Mouse (Mus musculus): ENCODE data around the gene Lin7a. TPM values are rescaled to one million over a fixed set of nuclear protein-coding genes. Genes with fewer than 3 reads are reported as not detected.

The Lin7a gene
- total and polyA plus RNA-seq, 3 experiments: not detected

- Histone ChIP-seq H3K4me3 (ENCODE audit: low read depth, low read length) (no peak overlapping the region), H3K27me3 (ENCODE audit: insufficient read depth, low read length) (no peaks in the 10 kb centered on the region), H3K9me3 (replicated peaks) (peaks cover 3% of the 10 kb centered on the region), H3K36me3 (replicated peaks) (no peaks in the 10 kb centered on the region), H3K4me1 (ENCODE audit: insufficient read depth, low read depth, low read length) (no peaks in the 10 kb centered on the region)
- ATAC-seq (ENCODE audit: extremely low read depth, insufficient number of reproducible peaks, low FRiP score, poor library complexity, severe bottlenecking): no peak
- no peak for TF ChIP-seq POLR2AphosphoS5 (IDR thresholded peaks at IDR 0.05; ENCODE audit: insufficient replicate concordance, low read depth, low read length)
- DNase-seq (ENCODE audit: low spot score): no peak
These were observed 46.1 kb upstream of the Lin7a start for GRCm38 (mm10) chr10:107225331-107225835.

- no peak for ATAC-seq (ENCODE audit: extremely low read depth, insufficient number of reproducible peaks, low FRiP score, poor library complexity, severe bottlenecking)
- Histone ChIP-seq H3K9me3 (replicated peaks) (peaks cover 3% of the 10 kb centered on the region; the same call in 1 of the 2 replicates), H3K4me3 (ENCODE audit: low read depth, low read length) (no peak overlapping the region), H3K4me1 (ENCODE audit: insufficient read depth, low read depth, low read length) (no peaks in the 10 kb centered on the region), H3K27me3 (ENCODE audit: insufficient read depth, low read length) (no peaks in the 10 kb centered on the region), H3K36me3 (replicated peaks) (no peaks in the 10 kb centered on the region)
- TF ChIP-seq POLR2AphosphoS5 (IDR thresholded peaks at IDR 0.05; ENCODE audit: insufficient replicate concordance, low read depth, low read length) (no peak), GATA1 (IDR thresholded peaks at IDR 0.05; ENCODE audit: borderline replicate concordance, low read length) (no peak), TAL1 (conservative IDR thresholded peaks at IDR 0.05; ENCODE audit: low read depth, low read length) (no peak), GATA2 (IDR thresholded peaks at IDR 0.05; ENCODE audit: borderline replicate concordance, low read depth, low read length) (no peak), CTCF (IDR thresholded peaks at IDR 0.05; ENCODE audit: low read depth, low read length) (no peak)
- DNase-seq (ENCODE audit: low spot score): no peak
These were observed 45.6 kb upstream of the Lin7a start for GRCm38 (mm10) chr10:107225871-107226270.

DNA sequence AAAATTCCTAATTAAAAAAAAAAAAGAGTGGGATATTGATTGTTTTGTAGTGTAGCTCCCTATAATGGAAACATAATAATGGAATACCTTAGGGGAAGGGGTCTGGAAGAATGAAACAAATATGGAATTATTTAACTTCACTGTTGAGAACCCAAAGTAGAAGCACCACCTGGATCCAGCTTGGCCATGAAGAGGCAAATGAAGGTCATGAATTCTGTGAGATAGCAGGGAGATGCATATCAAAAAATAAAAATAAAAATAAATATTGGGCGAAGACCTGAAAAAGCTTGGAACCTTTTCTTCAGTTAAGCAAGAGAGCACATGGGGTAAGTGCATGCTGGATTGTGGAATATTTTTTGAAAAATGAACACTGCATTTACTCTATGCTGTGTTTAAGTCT, 43.6 kb upstream of the Lin7a start:
- no peaks in the 10 kb centered on the region for H3K27me3 ChIP-seq (ENCODE audit: insufficient read depth, low read length)
- no peaks in the 10 kb centered on the region for H3K4me1 ChIP-seq (ENCODE audit: insufficient read depth, low read depth, low read length)
- DNase-seq (ENCODE audit: low spot score) (no peak), ATAC-seq (ENCODE audit: extremely low read depth, insufficient number of reproducible peaks, low FRiP score, poor library complexity, severe bottlenecking) (no peak)
- H3K9me3 ChIP-seq (replicated peaks): peaks cover 3% of the 10 kb centered on the region; the same call in 1 of the 2 replicates
- H3K36me3 ChIP-seq (replicated peaks): no peaks in the 10 kb centered on the region
- H3K4me3 ChIP-seq (ENCODE audit: low read depth, low read length): no peak overlapping the region
- TF ChIP-seq GATA1 (IDR thresholded peaks at IDR 0.05; ENCODE audit: borderline replicate concordance, low read length) (no peak), POLR2AphosphoS5 (IDR thresholded peaks at IDR 0.05; ENCODE audit: insufficient replicate concordance, low read depth, low read length) (no peak), GATA2 (IDR thresholded peaks at IDR 0.05; ENCODE audit: borderline replicate concordance, low read depth, low read length) (no peak), TAL1 (conservative IDR thresholded peaks at IDR 0.05; ENCODE audit: low read depth, low read length) (no peak), CTCF (IDR thresholded peaks at IDR 0.05; ENCODE audit: low read depth, low read length) (no peak)

- H3K36me3 ChIP-seq (replicated peaks): no peaks in the 10 kb centered on the region
- no peak for DNase-seq (ENCODE audit: low spot score)
- TF ChIP-seq TAL1 (conservative IDR thresholded peaks at IDR 0.05; ENCODE audit: low read depth, low read length): no peak
- no peak for TF ChIP-seq CTCF (IDR thresholded peaks at IDR 0.05; ENCODE audit: low read depth, low read length)
- no peak for TF ChIP-seq GATA2 (IDR thresholded peaks at IDR 0.05; ENCODE audit: borderline replicate concordance, low read depth, low read length)
- TF ChIP-seq POLR2AphosphoS5 (IDR thresholded peaks at IDR 0.05; ENCODE audit: insufficient replicate concordance, low read depth, low read length): no peak
- TF ChIP-seq GATA1 (IDR thresholded peaks at IDR 0.05; ENCODE audit: borderline replicate concordance, low read length): no peak
- H3K27me3 ChIP-seq (ENCODE audit: insufficient read depth, low read length): no peaks in the 10 kb centered on the region
- H3K4me1 ChIP-seq (ENCODE audit: insufficient read depth, low read depth, low read length): no peaks in the 10 kb centered on the region
- peaks cover 3% of the 10 kb centered on the region; the same call in 1 of the 2 replicates for H3K9me3 ChIP-seq (replicated peaks)
- H3K4me3 ChIP-seq (ENCODE audit: low read depth, low read length): no peak overlapping the region
- no peak for ATAC-seq (ENCODE audit: extremely low read depth, insufficient number of reproducible peaks, low FRiP score, poor library complexity, severe bottlenecking)
These were observed 42.7 kb upstream of the Lin7a start for GRCm38 (mm10) chr10:107228776-107229175.

GRCm38 (mm10) chr10:107229416-107229815, 42.1 kb upstream of the Lin7a start:
- no peak for ATAC-seq (ENCODE audit: extremely low read depth, insufficient number of reproducible peaks, low FRiP score, poor library complexity, severe bottlenecking)
- Histone ChIP-seq H3K27me3 (ENCODE audit: insufficient read depth, low read length) (no peaks in the 10 kb centered on the region), H3K36me3 (replicated peaks) (no peaks in the 10 kb centered on the region), H3K4me1 (ENCODE audit: insufficient read depth, low read depth, low read length) (no peaks in the 10 kb centered on the region), H3K4me3 (ENCODE audit: low read depth, low read length) (no peak overlapping the region), H3K9me3 (replicated peaks) (peaks cover 5% of the 10 kb centered on the region; the same call in 1 of the 2 replicates)
- TF ChIP-seq GATA1 (IDR thresholded peaks at IDR 0.05; ENCODE audit: borderline replicate concordance, low read length): no peak
- no peak for TF ChIP-seq TAL1 (conservative IDR thresholded peaks at IDR 0.05; ENCODE audit: low read depth, low read length)
- TF ChIP-seq CTCF (IDR thresholded peaks at IDR 0.05; ENCODE audit: low read depth, low read length): no peak
- TF ChIP-seq GATA2 (IDR thresholded peaks at IDR 0.05; ENCODE audit: borderline replicate concordance, low read depth, low read length): no peak
- TF ChIP-seq POLR2AphosphoS5 (IDR thresholded peaks at IDR 0.05; ENCODE audit: insufficient replicate concordance, low read depth, low read length): no peak
- DNase-seq (ENCODE audit: low spot score): no peak

- H3K4me3 ChIP-seq (ENCODE audit: low read depth, low read length): no peak overlapping the region
- peaks cover 2% of the 10 kb centered on the region; the same call in 1 of the 2 replicates for H3K9me3 ChIP-seq (replicated peaks)
- no peak for TF ChIP-seq CTCF (IDR thresholded peaks at IDR 0.05; ENCODE audit: low read depth, low read length)
- no peak for TF ChIP-seq GATA1 (IDR thresholded peaks at IDR 0.05; ENCODE audit: borderline replicate concordance, low read length)
- no peak for TF ChIP-seq TAL1 (conservative IDR thresholded peaks at IDR 0.05; ENCODE audit: low read depth, low read length)
- TF ChIP-seq GATA2 (IDR thresholded peaks at IDR 0.05; ENCODE audit: borderline replicate concordance, low read depth, low read length): no peak
- TF ChIP-seq POLR2AphosphoS5 (IDR thresholded peaks at IDR 0.05; ENCODE audit: insufficient replicate concordance, low read depth, low read length): no peak
- ATAC-seq (ENCODE audit: extremely low read depth, insufficient number of reproducible peaks, low FRiP score, poor library complexity, severe bottlenecking) (no peak), DNase-seq (ENCODE audit: low spot score) (no peak)
- no peaks in the 10 kb centered on the region for H3K36me3 ChIP-seq (replicated peaks)
- no peaks in the 10 kb centered on the region for H3K27me3 ChIP-seq (ENCODE audit: insufficient read depth, low read length)
- no peaks in the 10 kb centered on the region for H3K4me1 ChIP-seq (ENCODE audit: insufficient read depth, low read depth, low read length)
These were observed 41.2 kb upstream of the Lin7a start for GRCm38 (mm10) chr10:107230081-107230850.

Measured in G1E (cell line).